Comparison of ENCODE assay signal across 1 mouse cellular context in the genomic region with DNA sequence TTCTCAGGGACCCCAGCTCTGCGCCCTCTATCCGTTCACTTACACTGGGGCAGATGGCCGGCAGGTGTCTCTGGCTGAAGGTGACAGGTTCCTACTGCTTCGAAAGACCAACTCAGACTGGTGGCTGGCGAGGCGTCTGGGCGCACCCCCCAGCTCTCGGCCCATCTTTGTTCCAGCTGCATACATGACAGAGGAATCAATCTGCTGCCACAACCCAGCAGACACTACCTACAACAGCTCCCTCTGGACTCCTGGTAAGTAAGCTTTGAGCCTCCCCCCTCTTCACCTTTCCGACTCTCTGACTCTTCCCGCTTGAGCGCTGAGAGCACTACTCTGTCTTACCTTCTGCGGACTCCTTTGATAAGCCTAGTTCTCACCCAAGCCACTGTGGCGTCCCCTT.
TF ChIP-seq lines count a peak whose summit lies in the region.

No protein-coding gene starts in this region.

TF ChIP-seq in ES-E14, 5 proteins besides CTCF, POLR2A, EP300 and RAD21:
- TF ChIP-seq ZC3H11A (IDR thresholded peaks at IDR 0.05; ENCODE audit: borderline replicate concordance, low read depth, low read length): no peak
- no peak for TF ChIP-seq HCFC1 (IDR thresholded peaks at IDR 0.05; ENCODE audit: borderline replicate concordance, insufficient read depth, low read length)
- no peak for TF ChIP-seq ZNF384 (IDR thresholded peaks at IDR 0.05; ENCODE audit: low read depth, low read length)
- no peak for TF ChIP-seq MAFK (IDR thresholded peaks at IDR 0.05; ENCODE audit: insufficient read depth, low read depth, low read length)
- TF ChIP-seq CHD2 (IDR thresholded peaks at IDR 0.05; ENCODE audit: low read depth, low read length): no peak
